Mouse (Mus musculus): ENCODE results near the gene Mecom.

DNA sequence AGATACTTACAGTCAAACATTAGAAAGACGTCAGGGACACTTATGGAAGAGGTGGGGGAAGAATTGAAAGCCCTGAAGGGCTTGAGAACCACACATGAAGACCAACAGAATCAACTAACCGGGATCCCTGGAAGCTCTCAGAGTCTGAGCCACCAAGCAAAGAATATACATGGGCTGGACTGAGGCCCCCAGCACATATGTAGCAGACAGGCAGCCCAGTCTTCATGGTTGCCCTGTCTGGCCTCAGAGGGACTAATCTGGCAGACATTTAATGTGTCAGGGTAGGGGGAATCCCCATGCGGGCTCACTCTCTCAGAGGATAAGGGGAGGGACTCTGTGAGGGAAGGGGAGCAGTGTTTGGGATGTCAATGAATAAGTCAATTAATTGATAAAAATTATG is 584.4 kb downstream of the Mecom start:
- TF ChIP-seq CTCF (IDR thresholded peaks at IDR 0.05; ENCODE audit: borderline replicate concordance, extremely low read depth, insufficient read depth, insufficient read length) = no peak
- TF ChIP-seq POLR2A (IDR thresholded peaks at IDR 0.05; ENCODE audit: borderline replicate concordance, extremely low read depth, insufficient read depth, insufficient read length, poor library complexity, severe bottlenecking) = no peak

All from brain, embryonic 14.5 days (tissue).